Mouse (Mus musculus): Measurements from ENCODE around the gene Bcl7b.

DNA sequence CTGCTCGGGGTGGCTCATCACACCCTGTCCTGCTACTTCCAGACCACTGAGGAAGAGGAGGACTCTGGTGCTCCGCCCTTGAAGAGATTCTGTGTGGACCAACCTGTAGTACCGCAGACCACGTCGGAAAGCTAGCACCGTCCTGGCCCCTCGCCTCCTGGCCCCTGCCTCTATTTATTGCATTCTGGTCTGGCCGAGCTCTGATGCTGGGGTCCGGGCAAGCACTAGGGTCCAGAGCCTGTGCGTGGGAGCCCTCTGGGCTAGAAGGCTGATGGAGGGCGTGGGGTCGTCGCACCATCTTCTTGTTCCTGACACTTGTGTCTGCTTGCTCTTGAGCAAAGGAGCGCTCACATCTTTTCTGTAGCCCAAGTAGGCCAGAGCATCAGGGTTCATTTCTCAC lies 12.7 kb downstream of the Bcl7b start:
- TF ChIP-seq POLR2A (IDR thresholded peaks at IDR 0.05; ENCODE audit: control insufficient read depth, low read depth, low read length) (no peak), CTCF (IDR thresholded peaks at IDR 0.05; ENCODE audit: control insufficient read depth, insufficient read depth, insufficient replicate concordance, low read depth, low read length) (no peak)

Data from testis, adult 2 months (tissue).